Mouse (Mus musculus): ENCODE results near the gene Nol12. TPM values are rescaled to one million over a fixed set of nuclear protein-coding genes. Genes with fewer than 3 reads are reported as not detected.

Gene Nol12
- polyA plus RNA-seq, 1 experiment from 2014 or later = 57.4 TPM

GRCm38 (mm10) chr15:78936403-78936802 lies 1.7 kb downstream of the Nol12 start:
- H3K27me3 ChIP-seq = no peaks in the 10 kb centered on the region
- H3K9ac ChIP-seq (replicated peaks) = no peak overlapping the region
- H3K9me3 ChIP-seq = no peaks in the 10 kb centered on the region
- 93% methylated on average over 12 of the region's 12 CpGs for WGBS
- 0 out of 2 replicates have a peak overlapping the region, but pooled peaks have one; percentile 71 for H3K4me2 ChIP-seq (replicated peaks)
- peaks cover 18% of the 10 kb centered on the region for H3K4me1 ChIP-seq
- peaks cover 33% of the 10 kb centered on the region for H3K36me3 ChIP-seq
- ATAC-seq (replicated peaks) = no peak
- no peak overlapping the region for H3K27ac ChIP-seq (replicated peaks)
- H3K4me3 ChIP-seq = no peak overlapping the region

- WGBS = 86% methylated on average over 10 of the region's 10 CpGs
- Histone ChIP-seq H3K4me2 (replicated peaks) (no peak overlapping the region), H3K36me3 (peaks cover 41% of the 10 kb centered on the region), H3K4me3 (no peak overlapping the region), H3K9me3 (no peaks in the 10 kb centered on the region), H3K9ac (replicated peaks) (no peak overlapping the region), H3K27ac (replicated peaks) (no peak overlapping the region), H3K4me1 (peaks cover 18% of the 10 kb centered on the region), H3K27me3 (no peaks in the 10 kb centered on the region)
- ATAC-seq (replicated peaks) = no peak
These were observed 2.6 kb downstream of the Nol12 start for GRCm38 (mm10) chr15:78937311-78937710.

- Histone ChIP-seq H3K27me3 (no peaks in the 10 kb centered on the region), H3K9ac (replicated peaks) (no peak overlapping the region), H3K36me3 (peaks cover 41% of the 10 kb centered on the region), H3K4me2 (replicated peaks) (no peak overlapping the region), H3K27ac (replicated peaks) (no peak overlapping the region), H3K4me1 (peaks cover 22% of the 10 kb centered on the region), H3K4me3 (no peak overlapping the region), H3K9me3 (no peaks in the 10 kb centered on the region)
- no peak for ATAC-seq (replicated peaks)
- 72% methylated on average over 2 of the region's 2 CpGs for WGBS
These were observed 3.2 kb downstream of the Nol12 start for GRCm38 (mm10) chr15:78937963-78938362.

- no peak overlapping the region for H3K27ac ChIP-seq (replicated peaks)
- no peak overlapping the region for H3K4me2 ChIP-seq (replicated peaks)
- no peak overlapping the region for H3K4me3 ChIP-seq
- peaks cover 41% of the 10 kb centered on the region for H3K36me3 ChIP-seq
- no peaks in the 10 kb centered on the region for H3K27me3 ChIP-seq
- WGBS = 96% methylated on average over 13 of the region's 13 CpGs
- no peak for ATAC-seq (replicated peaks)
- H3K9me3 ChIP-seq = no peaks in the 10 kb centered on the region
- peaks cover 17% of the 10 kb centered on the region for H3K4me1 ChIP-seq
- H3K9ac ChIP-seq (replicated peaks) = no peak overlapping the region
These were observed 5.6 kb downstream of the Nol12 start for GRCm38 (mm10) chr15:78940325-78940724.

GRCm38 (mm10) chr15:78942663-78943062 lies 7.9 kb downstream of the Nol12 start:
- Histone ChIP-seq H3K27me3 (no peaks in the 10 kb centered on the region), H3K4me2 (replicated peaks) (peak overlapping the region; percentile 39), H3K27ac (replicated peaks) (peak overlapping the region; percentile 24; the same call in 1 of the 2 replicates), H3K36me3 (peaks cover 39% of the 10 kb centered on the region), H3K4me1 (peaks cover 11% of the 10 kb centered on the region), H3K4me3 (peak overlapping the region; percentile 21), H3K9ac (replicated peaks) (peak overlapping the region; percentile 43), H3K9me3 (no peaks in the 10 kb centered on the region)
- 3% methylated on average over 9 of the region's 9 CpGs for WGBS
- ATAC-seq (replicated peaks) = peak; percentile 20; the same call in 1 of the 2 replicates

- H3K36me3 ChIP-seq = peaks cover 14% of the 10 kb centered on the region
- 39% methylated on average over 7 of the region's 7 CpGs for WGBS
- ATAC-seq (replicated peaks) = no peak
These were observed 11.5 kb downstream of the Nol12 start for GRCm38 (mm10) chr15:78946232-78946631.

GRCm38 (mm10) chr15:78947657-78948056 lies 12.9 kb downstream of the Nol12 start, which contains the start of gene Triobp:
Triobp (plus strand) TSS chr15:78947724.
- peak within 1 kb of the TSS; percentile 70 for H3K4me2 ChIP-seq (replicated peaks)
- under 1% methylated on average over 24 of the region's 24 CpGs for WGBS
- peak; percentile 97 for ATAC-seq (replicated peaks)

More at GRCm38 (mm10) chr15:78946232-78946631, 11.5 kb downstream of the Nol12 start:
- Histone ChIP-seq H3K4me3 (no peak overlapping the region), H3K9ac (replicated peaks) (no peak overlapping the region), H3K27me3 (no peaks in the 10 kb centered on the region), H3K27ac (replicated peaks) (no peak overlapping the region), H3K9me3 (no peaks in the 10 kb centered on the region), H3K4me1 (peaks cover 29% of the 10 kb centered on the region), H3K4me2 (replicated peaks) (no peak overlapping the region)

GRCm38 (mm10) chr15:78948152-78948725 lies 13.5 kb downstream of the Nol12 start:
- peak; percentile 33; the same call in 1 of the 2 replicates for ATAC-seq (replicated peaks)

More at GRCm38 (mm10) chr15:78947657-78948056, 12.9 kb downstream of the Nol12 start, which contains the start of gene Triobp:
- Histone ChIP-seq H3K9me3 (no peaks in the 10 kb centered on the region), H3K36me3 (peaks cover 16% of the 10 kb centered on the region), H3K27me3 (no peaks in the 10 kb centered on the region), H3K9ac (replicated peaks) (peak within 1 kb of the TSS; percentile 78), H3K4me3 (peak within 1 kb of the TSS; percentile 71), H3K4me1 (peaks cover 26% of the 10 kb centered on the region), H3K27ac (replicated peaks) (peak within 1 kb of the TSS; percentile 79)

GRCm38 (mm10) chr15:78948883-78949282 lies 14.2 kb downstream of the Nol12 start:
- peak overlapping the region; percentile 70 for H3K4me2 ChIP-seq (replicated peaks)
- ATAC-seq (replicated peaks) = no peak
- no peaks in the 10 kb centered on the region for H3K9me3 ChIP-seq
- peak overlapping the region; percentile 78; the same call in 1 of the 2 replicates for H3K9ac ChIP-seq (replicated peaks)
- H3K27ac ChIP-seq (replicated peaks) = no peak overlapping the region
- peak overlapping the region; percentile 71 for H3K4me3 ChIP-seq
- no peaks in the 10 kb centered on the region for H3K27me3 ChIP-seq
- H3K4me1 ChIP-seq = peaks cover 25% of the 10 kb centered on the region
- 95% methylated on average over 3 of the region's 3 CpGs for WGBS
- H3K36me3 ChIP-seq = peaks cover 17% of the 10 kb centered on the region

More at GRCm38 (mm10) chr15:78948152-78948725, 13.5 kb downstream of the Nol12 start:
- Histone ChIP-seq H3K9me3 (no peaks in the 10 kb centered on the region), H3K9ac (replicated peaks) (peak overlapping the region; percentile 78), H3K27ac (replicated peaks) (peak overlapping the region; percentile 79), H3K4me2 (replicated peaks) (peak overlapping the region; percentile 70), H3K27me3 (no peaks in the 10 kb centered on the region), H3K4me3 (peak overlapping the region; percentile 71), H3K4me1 (peaks cover 25% of the 10 kb centered on the region), H3K36me3 (peaks cover 17% of the 10 kb centered on the region)
- 1% methylated on average over 11 of the region's 11 CpGs for WGBS

- H3K9ac ChIP-seq (replicated peaks) = no peak overlapping the region
- H3K27me3 ChIP-seq = no peaks in the 10 kb centered on the region
- no peak overlapping the region for H3K4me3 ChIP-seq
- H3K27ac ChIP-seq (replicated peaks) = no peak overlapping the region
- no peaks in the 10 kb centered on the region for H3K9me3 ChIP-seq
- peaks cover 2% of the 10 kb centered on the region; the same call in 1 of the 2 replicates for H3K4me1 ChIP-seq
- peaks cover 50% of the 10 kb centered on the region for H3K36me3 ChIP-seq
- WGBS = 79% methylated on average over 3 of the region's 3 CpGs
- H3K4me2 ChIP-seq (replicated peaks) = no peak overlapping the region
- ATAC-seq (replicated peaks) = no peak
These were observed 20.9 kb downstream of the Nol12 start for GRCm38 (mm10) chr15:78955663-78956062.

GRCm38 (mm10) chr15:78956351-78956750 lies 21.6 kb downstream of the Nol12 start:
- H3K27ac ChIP-seq (replicated peaks) = no peak overlapping the region
- H3K36me3 ChIP-seq = peaks cover 49% of the 10 kb centered on the region
- no peak overlapping the region for H3K4me3 ChIP-seq
- no peaks in the 10 kb centered on the region for H3K9me3 ChIP-seq
- no peak overlapping the region for H3K9ac ChIP-seq (replicated peaks)
- ATAC-seq (replicated peaks) = no peak
- H3K4me2 ChIP-seq (replicated peaks) = no peak overlapping the region
- H3K27me3 ChIP-seq = no peaks in the 10 kb centered on the region
- H3K4me1 ChIP-seq = no peaks in the 10 kb centered on the region
- 93% methylated on average over 4 of the region's 4 CpGs for WGBS

GRCm38 (mm10) chr15:78957021-78957420 lies 22.3 kb downstream of the Nol12 start:
- peaks cover 51% of the 10 kb centered on the region for H3K36me3 ChIP-seq

More at GRCm38 (mm10) chr15:78957021-78957420, 22.3 kb downstream of the Nol12 start:
- Histone ChIP-seq H3K9me3 (no peaks in the 10 kb centered on the region), H3K4me1 (no peaks in the 10 kb centered on the region), H3K27ac (replicated peaks) (no peak overlapping the region), H3K4me2 (replicated peaks) (no peak overlapping the region), H3K27me3 (no peaks in the 10 kb centered on the region), H3K4me3 (no peak overlapping the region), H3K9ac (replicated peaks) (no peak overlapping the region)
- WGBS = 83% methylated on average over 15 of the region's 15 CpGs
- ATAC-seq (replicated peaks) = no peak

All from forebrain, embryonic 15.5 days (tissue).